Mouse (Mus musculus): ENCODE data around the gene Blvrb. TPM values are rescaled to one million over a fixed set of nuclear protein-coding genes. Genes with fewer than 3 reads are reported as not detected.

The Blvrb gene
- polyA plus RNA-seq (2015; fragmentation: Nextera tagmentation; extraction: Ambion mirVana), result 48.3 and 52.3 TPM in 2 replicates

GRCm38 (mm10) chr7:27447419-27448286 is at the start of gene Blvrb, which contains the start of gene Sptbn4:
Blvrb (plus strand) TSS chr7:27447978.
Sptbn4 (minus strand) TSS chr7:27447686.
- H3K4me1 ChIP-seq (ENCODE audit: control insufficient read depth, insufficient read depth, low read length), result peaks cover 15% of the 10 kb centered on the region
- 1% methylated on average over 54 of the region's 54 CpGs for WGBS
- peaks cover 16% of the 10 kb centered on the region for H3K27me3 ChIP-seq (ENCODE audit: control insufficient read depth, insufficient read depth, low read length)
- H3K9ac ChIP-seq (ENCODE audit: low read length), result peak within 1 kb of the TSS; percentile 82
- no peaks in the 10 kb centered on the region for H3K9me3 ChIP-seq (replicated peaks; ENCODE audit: control insufficient read depth, low read length)
- H3K4me3 ChIP-seq (ENCODE audit: low read length), result peak within 1 kb of the TSS; percentile 73
- peak; percentile 94 for ATAC-seq (replicated peaks; ENCODE audit: extremely low read depth, insufficient read depth, low FRiP score)
- H3K4me2 ChIP-seq (ENCODE audit: low read depth, low read length), result peak within 1 kb of the TSS; percentile 99
- no peaks in the 10 kb centered on the region for H3K36me3 ChIP-seq (ENCODE audit: control insufficient read depth, insufficient read depth)
- peak within 1 kb of the TSS; percentile 35; the same call in 1 of the 2 replicates for H3K27ac ChIP-seq (ENCODE audit: low read length)

GRCm38 (mm10) chr7:27400545-27400944 is 47.2 kb upstream of the Blvrb start:
- Histone ChIP-seq H3K4me3 (ENCODE audit: low read length) (no peak overlapping the region), H3K9ac (ENCODE audit: low read length) (no peak overlapping the region), H3K4me2 (ENCODE audit: low read depth, low read length) (no peak overlapping the region), H3K27ac (ENCODE audit: low read length) (no peak overlapping the region), H3K36me3 (ENCODE audit: control insufficient read depth, insufficient read depth) (no peaks in the 10 kb centered on the region), H3K9me3 (replicated peaks; ENCODE audit: control insufficient read depth, low read length) (peaks cover 9% of the 10 kb centered on the region), H3K4me1 (ENCODE audit: control insufficient read depth, insufficient read depth, low read length) (no peaks in the 10 kb centered on the region), H3K27me3 (ENCODE audit: control insufficient read depth, insufficient read depth, low read length) (peaks cover 82% of the 10 kb centered on the region)
- ATAC-seq (replicated peaks; ENCODE audit: extremely low read depth, insufficient read depth, low FRiP score), result no peak
- WGBS, result 65% methylated on average over 7 of the region's 7 CpGs

GRCm38 (mm10) chr7:27402675-27403074 is 45.1 kb upstream of the Blvrb start:
- Histone ChIP-seq H3K4me1 (ENCODE audit: control insufficient read depth, insufficient read depth, low read length) (no peaks in the 10 kb centered on the region), H3K4me3 (ENCODE audit: low read length) (no peak overlapping the region), H3K27me3 (ENCODE audit: control insufficient read depth, insufficient read depth, low read length) (peaks cover 80% of the 10 kb centered on the region), H3K9ac (ENCODE audit: low read length) (no peak overlapping the region), H3K36me3 (ENCODE audit: control insufficient read depth, insufficient read depth) (no peaks in the 10 kb centered on the region), H3K4me2 (ENCODE audit: low read depth, low read length) (no peak overlapping the region), H3K9me3 (replicated peaks; ENCODE audit: control insufficient read depth, low read length) (peaks cover 12% of the 10 kb centered on the region), H3K27ac (ENCODE audit: low read length) (no peak overlapping the region)
- ATAC-seq (replicated peaks; ENCODE audit: extremely low read depth, insufficient read depth, low FRiP score), result no peak; the same call in 1 of the 2 replicates
- WGBS, result 9% methylated on average over 16 of the region's 16 CpGs

- Histone ChIP-seq H3K4me1 (ENCODE audit: control insufficient read depth, insufficient read depth, low read length) (peaks cover 7% of the 10 kb centered on the region; the same call in 1 of the 2 replicates), H3K4me3 (ENCODE audit: low read length) (peak overlapping the region; percentile 8; the same call in 1 of the 2 replicates), H3K9me3 (replicated peaks; ENCODE audit: control insufficient read depth, low read length) (peaks cover 10% of the 10 kb centered on the region), H3K27ac (ENCODE audit: low read length) (no peak overlapping the region), H3K27me3 (ENCODE audit: control insufficient read depth, insufficient read depth, low read length) (peaks cover 85% of the 10 kb centered on the region), H3K4me2 (ENCODE audit: low read depth, low read length) (peak overlapping the region; percentile 5; the same call in 1 of the 2 replicates), H3K9ac (ENCODE audit: low read length) (no peak overlapping the region), H3K36me3 (ENCODE audit: control insufficient read depth, insufficient read depth) (no peaks in the 10 kb centered on the region)
- no peak for ATAC-seq (replicated peaks; ENCODE audit: extremely low read depth, insufficient read depth, low FRiP score)
- WGBS, result 6% methylated on average over 81 of the region's 81 CpGs
These were observed 43.4 kb upstream of the Blvrb start for GRCm38 (mm10) chr7:27404203-27404942.

- H3K9me3 ChIP-seq (replicated peaks; ENCODE audit: control insufficient read depth, low read length), result peaks cover 10% of the 10 kb centered on the region
- WGBS, result 83% methylated on average over 7 of the region's 7 CpGs
- no peak overlapping the region for H3K27ac ChIP-seq (ENCODE audit: low read length)
These were observed 41.3 kb upstream of the Blvrb start for GRCm38 (mm10) chr7:27406481-27406880.

GRCm38 (mm10) chr7:27407816-27408215 is 40.0 kb upstream of the Blvrb start:
- Histone ChIP-seq H3K9me3 (replicated peaks; ENCODE audit: control insufficient read depth, low read length) (peaks cover 13% of the 10 kb centered on the region), H3K4me2 (ENCODE audit: low read depth, low read length) (peak overlapping the region; percentile 81), H3K27me3 (ENCODE audit: control insufficient read depth, insufficient read depth, low read length) (peaks cover 68% of the 10 kb centered on the region), H3K36me3 (ENCODE audit: control insufficient read depth, insufficient read depth) (no peaks in the 10 kb centered on the region), H3K4me3 (ENCODE audit: low read length) (no peak overlapping the region; the same call in 1 of the 2 replicates), H3K9ac (ENCODE audit: low read length) (no peak overlapping the region), H3K27ac (ENCODE audit: low read length) (no peak overlapping the region), H3K4me1 (ENCODE audit: control insufficient read depth, insufficient read depth, low read length) (peaks cover 7% of the 10 kb centered on the region; the same call in 1 of the 2 replicates)
- ATAC-seq (replicated peaks; ENCODE audit: extremely low read depth, insufficient read depth, low FRiP score), result no peak
- 49% methylated on average over 8 of the region's 8 CpGs for WGBS

More at GRCm38 (mm10) chr7:27406481-27406880, 41.3 kb upstream of the Blvrb start:
- H3K36me3 ChIP-seq (ENCODE audit: control insufficient read depth, insufficient read depth), result no peaks in the 10 kb centered on the region
- no peak overlapping the region for H3K4me3 ChIP-seq (ENCODE audit: low read length)
- peaks cover 7% of the 10 kb centered on the region; the same call in 1 of the 2 replicates for H3K4me1 ChIP-seq (ENCODE audit: control insufficient read depth, insufficient read depth, low read length)
- H3K4me2 ChIP-seq (ENCODE audit: low read depth, low read length), result no peak overlapping the region
- H3K27me3 ChIP-seq (ENCODE audit: control insufficient read depth, insufficient read depth, low read length), result peaks cover 81% of the 10 kb centered on the region
- no peak for ATAC-seq (replicated peaks; ENCODE audit: extremely low read depth, insufficient read depth, low FRiP score)
- H3K9ac ChIP-seq (ENCODE audit: low read length), result no peak overlapping the region

- Histone ChIP-seq H3K4me2 (ENCODE audit: low read depth, low read length) (peak overlapping the region; percentile 81), H3K27ac (ENCODE audit: low read length) (no peak overlapping the region), H3K9ac (ENCODE audit: low read length) (no peak overlapping the region), H3K36me3 (ENCODE audit: control insufficient read depth, insufficient read depth) (no peaks in the 10 kb centered on the region), H3K27me3 (ENCODE audit: control insufficient read depth, insufficient read depth, low read length) (peaks cover 60% of the 10 kb centered on the region), H3K4me1 (ENCODE audit: control insufficient read depth, insufficient read depth, low read length) (peaks cover 7% of the 10 kb centered on the region; the same call in 1 of the 2 replicates), H3K4me3 (ENCODE audit: low read length) (peak overlapping the region; percentile 55), H3K9me3 (replicated peaks; ENCODE audit: control insufficient read depth, low read length) (peaks cover 7% of the 10 kb centered on the region)
- WGBS, result under 1% methylated on average over 95 of the region's 96 CpGs
- peak; percentile 76 for ATAC-seq (replicated peaks; ENCODE audit: extremely low read depth, insufficient read depth, low FRiP score)
These were observed 39.2 kb upstream of the Blvrb start for GRCm38 (mm10) chr7:27408379-27409176.

GRCm38 (mm10) chr7:27417151-27417550 is 30.6 kb upstream of the Blvrb start:
- H3K4me3 ChIP-seq (ENCODE audit: low read length), result no peak overlapping the region
- H3K4me1 ChIP-seq (ENCODE audit: control insufficient read depth, insufficient read depth, low read length), result no peaks in the 10 kb centered on the region
- no peak for ATAC-seq (replicated peaks; ENCODE audit: extremely low read depth, insufficient read depth, low FRiP score)
- H3K27ac ChIP-seq (ENCODE audit: low read length), result no peak overlapping the region
- 48% methylated on average over 2 of the region's 2 CpGs for WGBS
- no peak overlapping the region for H3K4me2 ChIP-seq (ENCODE audit: low read depth, low read length)
- no peak overlapping the region for H3K9ac ChIP-seq (ENCODE audit: low read length)
- H3K27me3 ChIP-seq (ENCODE audit: control insufficient read depth, insufficient read depth, low read length), result peaks cover 2% of the 10 kb centered on the region; the same call in 1 of the 2 replicates
- 0 out of 2 replicates have a peak, but pooled peaks cover 3% of the 10 kb centered on the region for H3K9me3 ChIP-seq (replicated peaks; ENCODE audit: control insufficient read depth, low read length)
- no peaks in the 10 kb centered on the region for H3K36me3 ChIP-seq (ENCODE audit: control insufficient read depth, insufficient read depth)

Data from heart, embryonic 16.5 days (tissue).